Mouse (Mus musculus): Measurements from ENCODE around the gene Atp13a2. TPM values are rescaled to one million over a fixed set of nuclear protein-coding genes. Genes with fewer than 3 reads are reported as not detected.

Atp13a2 gene
- total and polyA plus RNA-seq, 2 experiments from 2014 or later = 182 to 419 TPM

- Histone ChIP-seq H3K9ac (replicated peaks; ENCODE audit: low read length, poor library complexity, severe bottlenecking) (0 out of 2 replicates have a peak overlapping the region, but pooled peaks have one; percentile 29), H3K9me3 (ENCODE audit: low read length) (no peaks in the 10 kb centered on the region), H3K4me3 (ENCODE audit: low read depth, low read length) (no peak overlapping the region), H3K27me3 (ENCODE audit: insufficient read depth, low read length) (no peaks in the 10 kb centered on the region), H3K27ac (ENCODE audit: low read depth, low read length) (no peak overlapping the region), H3K4me1 (ENCODE audit: insufficient read depth, low read length) (no peaks in the 10 kb centered on the region), H3K4me2 (ENCODE audit: low read depth, low read length, poor library complexity, severe bottlenecking) (no peak overlapping the region), H3K36me3 (ENCODE audit: insufficient read depth, low read length) (peaks cover 48% of the 10 kb centered on the region)
- DNase-seq (ENCODE audit: low spot score) (no peak), ATAC-seq (ENCODE audit: low FRiP score) (no peak)
- WGBS = 87% methylated on average over 18 of the region's 18 CpGs
- no peak for TF ChIP-seq CTCF (IDR thresholded peaks at IDR 0.05)
Measured at GRCm38 (mm10) chr4:141030541-141031206, 44.0 kb downstream of the Atp13a2 start.

- H3K9me3 ChIP-seq (ENCODE audit: low read length) = no peaks in the 10 kb centered on the region
Measured at GRCm38 (mm10) chr4:141031733-141032132, 45.1 kb downstream of the Atp13a2 start.

GRCm38 (mm10) chr4:141033606-141034549, 47.2 kb downstream of the Atp13a2 start:
- ATAC-seq (ENCODE audit: low FRiP score) = no peak
- Histone ChIP-seq H3K27ac (ENCODE audit: low read depth, low read length) (no peak overlapping the region), H3K27me3 (ENCODE audit: insufficient read depth, low read length) (no peaks in the 10 kb centered on the region)

More at GRCm38 (mm10) chr4:141031733-141032132, 45.1 kb downstream of the Atp13a2 start:
- TF ChIP-seq CTCF (IDR thresholded peaks at IDR 0.05) = peak; percentile 94
- H3K4me3 ChIP-seq (ENCODE audit: low read depth, low read length) = no peak overlapping the region
- H3K4me1 ChIP-seq (ENCODE audit: insufficient read depth, low read length) = no peaks in the 10 kb centered on the region
- peak; percentile 38; the same call in 1 of the 2 replicates for ATAC-seq (ENCODE audit: low FRiP score)
- no peaks in the 10 kb centered on the region for H3K27me3 ChIP-seq (ENCODE audit: insufficient read depth, low read length)
- 16% methylated on average over 6 of the region's 6 CpGs for WGBS
- H3K4me2 ChIP-seq (ENCODE audit: low read depth, low read length, poor library complexity, severe bottlenecking) = no peak overlapping the region
- peaks cover 46% of the 10 kb centered on the region for H3K36me3 ChIP-seq (ENCODE audit: insufficient read depth, low read length)
- peak; percentile 84 for DNase-seq (ENCODE audit: low spot score)
- no peak overlapping the region for H3K9ac ChIP-seq (replicated peaks; ENCODE audit: low read length, poor library complexity, severe bottlenecking)
- H3K27ac ChIP-seq (ENCODE audit: low read depth, low read length) = no peak overlapping the region

GRCm38 (mm10) chr4:141041117-141041516, 54.4 kb downstream of the Atp13a2 start:
- no peak overlapping the region for H3K27ac ChIP-seq (ENCODE audit: low read depth, low read length)
- TF ChIP-seq CTCF (IDR thresholded peaks at IDR 0.05) = no peak
- DNase-seq (ENCODE audit: low spot score) (no peak), ATAC-seq (ENCODE audit: low FRiP score) (no peak; the same call in 1 of the 2 replicates)
- no peak overlapping the region for H3K4me3 ChIP-seq (ENCODE audit: low read depth, low read length)
- H3K27me3 ChIP-seq (ENCODE audit: insufficient read depth, low read length) = no peaks in the 10 kb centered on the region
- peaks cover 18% of the 10 kb centered on the region for H3K36me3 ChIP-seq (ENCODE audit: insufficient read depth, low read length)
- no peaks in the 10 kb centered on the region for H3K9me3 ChIP-seq (ENCODE audit: low read length)
- no peak overlapping the region for H3K4me2 ChIP-seq (ENCODE audit: low read depth, low read length, poor library complexity, severe bottlenecking)
- H3K9ac ChIP-seq (replicated peaks; ENCODE audit: low read length, poor library complexity, severe bottlenecking) = no peak overlapping the region
- 55% methylated on average over 12 of the region's 12 CpGs for WGBS
- H3K4me1 ChIP-seq (ENCODE audit: insufficient read depth, low read length) = no peaks in the 10 kb centered on the region

More at GRCm38 (mm10) chr4:141033606-141034549, 47.2 kb downstream of the Atp13a2 start:
- H3K9me3 ChIP-seq (ENCODE audit: low read length) = no peaks in the 10 kb centered on the region
- H3K4me3 ChIP-seq (ENCODE audit: low read depth, low read length) = no peak overlapping the region
- no peaks in the 10 kb centered on the region for H3K4me1 ChIP-seq (ENCODE audit: insufficient read depth, low read length)
- 78% methylated on average over 27 of the region's 27 CpGs for WGBS
- H3K36me3 ChIP-seq (ENCODE audit: insufficient read depth, low read length) = peaks cover 50% of the 10 kb centered on the region
- no peak for TF ChIP-seq CTCF (IDR thresholded peaks at IDR 0.05)
- no peak overlapping the region for H3K4me2 ChIP-seq (ENCODE audit: low read depth, low read length, poor library complexity, severe bottlenecking)
- no peak overlapping the region for H3K9ac ChIP-seq (replicated peaks; ENCODE audit: low read length, poor library complexity, severe bottlenecking)
- no peak for DNase-seq (ENCODE audit: low spot score)

- Histone ChIP-seq H3K27ac (ENCODE audit: low read depth, low read length) (no peak overlapping the region), H3K9ac (replicated peaks; ENCODE audit: low read length, poor library complexity, severe bottlenecking) (no peak overlapping the region), H3K4me1 (ENCODE audit: insufficient read depth, low read length) (peaks cover 13% of the 10 kb centered on the region), H3K27me3 (ENCODE audit: insufficient read depth, low read length) (no peaks in the 10 kb centered on the region), H3K36me3 (ENCODE audit: insufficient read depth, low read length) (0 out of 2 replicates have a peak, but pooled peaks cover 9% of the 10 kb centered on the region), H3K4me3 (ENCODE audit: low read depth, low read length) (no peak overlapping the region), H3K4me2 (ENCODE audit: low read depth, low read length, poor library complexity, severe bottlenecking) (no peak overlapping the region), H3K9me3 (ENCODE audit: low read length) (no peaks in the 10 kb centered on the region)
- peak; percentile 89 for TF ChIP-seq CTCF (IDR thresholded peaks at IDR 0.05)
- WGBS = 7% methylated on average over 8 of the region's 8 CpGs
- peak; percentile 79 for DNase-seq (ENCODE audit: low spot score)
- ATAC-seq (ENCODE audit: low FRiP score) = peak; percentile 47
Measured at GRCm38 (mm10) chr4:141044816-141045215, 58.1 kb downstream of the Atp13a2 start.

Measured in midbrain, postnatal 0 days (tissue).